Mouse (Mus musculus) cortical plate, adult 2 months (tissue): ENCODE measurements around the gene Cnih4.

Experiments used
- CTCF ChIP-seq: fragments of 200-500 bp; IDR thresholded peaks from 2 replicates; pipeline ENCODE4 v1.5.1; 2011; ENCODE audit warnings: mild to moderate bottlenecking, control low read depth, low read length; ENCODE audit not compliant: insufficient read depth; ENCODE audit errors: extremely low read depth
- POLR2A ChIP-seq: fragments of 200-500 bp; IDR thresholded peaks from 2 replicates; pipeline ENCODE4 v1.6.1; 2011; ENCODE audit warnings: mild to moderate bottlenecking, low read length, control low read depth; ENCODE audit not compliant: insufficient read depth; ENCODE audit errors: extremely low read depth

DNA sequence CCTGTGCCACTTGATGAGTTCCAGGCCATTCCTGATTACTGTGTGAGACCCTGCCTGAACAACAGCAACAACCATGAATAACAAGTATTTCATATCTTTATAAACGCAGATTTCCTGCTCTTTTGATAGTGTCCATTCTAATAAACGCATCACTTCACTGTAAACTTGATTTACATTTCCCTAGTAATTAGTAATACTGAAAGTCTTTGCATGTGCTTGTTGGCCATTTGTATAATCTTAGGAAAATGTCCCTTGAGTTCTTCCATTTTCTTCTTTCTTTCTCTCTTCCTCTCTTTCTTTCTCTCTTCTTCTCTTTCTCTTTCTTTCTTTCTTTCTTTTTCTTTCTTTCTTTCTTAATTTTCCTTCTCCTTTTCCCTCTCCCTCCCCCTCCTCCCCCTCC lies 1.7 kb downstream of the Cnih4 start:
- TF ChIP-seq POLR2A (no peak), CTCF (no peak)
